Mouse (Mus musculus) lung, embryonic 15.5 days (tissue): ENCODE results near the gene Sv2b. TPM values are rescaled to one million over a fixed set of nuclear protein-coding genes. Genes with fewer than 3 reads are reported as not detected.
"Not testable (repeated sequence)": the region's sequence is repeated elsewhere in the genome, so short reads cannot be mapped to it uniquely, and the experiment has no call there.

ENCODE experiments used
- ATAC-seq: fragments of 200-750 bp; cut with Nextera tagmentation; 2 replicates; pipeline ENCODE4 v1.8.0; 2017; ENCODE audit warnings: moderate number of reproducible peaks, borderline replicate concordance; ENCODE audit not compliant: low FRiP score, low TSS enrichment; ENCODE audit errors: extremely low read depth
- H3K27ac ChIP-seq: fragments of 300-500 bp; sonication (generic); 2 replicates; pipeline ENCODE4 v1.5.1; 2015; ENCODE audit warnings: moderate library complexity, mild to moderate bottlenecking, inconsistent platforms
- H3K27me3 ChIP-seq: fragments of 300-500 bp; sonication (generic); 2 replicates; pipeline ENCODE4 v1.6.1; 2015; ENCODE audit warnings: inconsistent platforms
- H3K36me3 ChIP-seq: fragments of 300-500 bp; sonication (generic); 2 replicates; pipeline ENCODE4 v1.6.1; 2015; ENCODE audit warnings: inconsistent platforms
- H3K4me1 ChIP-seq: fragments of 300-500 bp; sonication (generic); 2 replicates; pipeline ENCODE4 v1.6.1; 2015; ENCODE audit warnings: inconsistent platforms
- H3K4me2 ChIP-seq: fragments of 300-500 bp; sonication (generic); 2 replicates; pipeline ENCODE4 v1.6.1; 2015; ENCODE audit warnings: inconsistent platforms, mild to moderate bottlenecking, moderate library complexity
- H3K4me3 ChIP-seq: fragments of 300-500 bp; sonication (generic); 2 replicates; pipeline ENCODE4 v1.5.1; 2015; ENCODE audit warnings: mild to moderate bottlenecking, inconsistent platforms
- H3K9ac ChIP-seq: fragments of 300-500 bp; sonication (generic); 2 replicates; pipeline ENCODE4 v1.6.1; 2015; ENCODE audit warnings: inconsistent platforms
- H3K9me3 ChIP-seq: fragments of 300-500 bp; sonication (generic); 2 replicates; pipeline ENCODE4 v1.6.1; 2016; ENCODE audit warnings: inconsistent platforms
- WGBS: fragments of 180-500 bp; shearing (Covaris S2); methylation state at CpG from one replicate; pipeline ENCODE4 v1.1.7; 2015; 5-methylcytosine and 5-hydroxymethylcytosine counted together
- polyA plus RNA-seq: library from polyadenylated mRNA; unstranded; fragments of >200 nt; fragmentation: Nextera tagmentation; extraction: Ambion mirVana; gene quantifications from 2 replicates; pipeline ENCODE4 v1.2.1, GENCODE M21; 2015

The Sv2b gene
- 0.55 and 0.75 TPM in 2 replicates for polyA plus RNA-seq

- Histone ChIP-seq H3K4me1 (peaks cover 9% of the 10 kb centered on the region), H3K4me2 (peak within 1 kb of the TSS; percentile 84), H3K27me3 (peaks cover 36% of the 10 kb centered on the region), H3K9ac (no peak within 1 kb of the TSS), H3K4me3 (peak within 1 kb of the TSS; percentile 42), H3K27ac (no peak within 1 kb of the TSS), H3K9me3 (no peaks in the 10 kb centered on the region), H3K36me3 (no peaks in the 10 kb centered on the region)
- 1% methylated on average over 46 of the region's 46 CpGs for WGBS
- peak; percentile 52; the same call in 1 of the 2 replicates for ATAC-seq
These were observed at the start of gene Sv2b for GRCm38 (mm10) chr7:75308457-75309312. TSS of gene Sv2b (minus strand) at chr7:75309262.

DNA sequence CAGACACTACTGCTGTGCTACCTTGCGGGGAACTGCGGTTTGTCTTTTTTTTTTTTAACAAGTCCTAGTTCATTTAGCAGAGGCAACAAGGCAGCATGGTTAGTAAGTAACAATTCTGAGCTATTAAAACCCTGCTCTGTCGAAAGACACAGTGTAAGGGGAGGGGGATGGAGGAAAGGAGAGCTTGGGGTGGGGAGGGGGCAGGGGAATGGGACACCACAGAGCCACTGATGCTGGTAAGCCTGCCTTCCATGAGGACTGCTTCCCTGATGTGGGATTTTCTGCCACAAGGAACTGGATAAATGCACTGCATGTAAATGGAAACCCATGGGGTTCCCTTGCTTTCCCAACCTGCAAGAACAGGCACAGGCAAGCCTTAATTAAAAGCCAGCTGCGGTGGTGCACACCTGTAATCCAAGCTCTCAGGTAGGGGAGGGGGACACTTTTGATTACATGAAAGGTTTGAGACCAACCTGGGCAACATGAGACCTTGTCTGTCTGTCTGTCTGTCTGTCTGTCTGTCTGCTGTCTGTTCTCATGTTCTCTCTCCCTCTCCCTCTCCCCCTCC lies 49.3 kb upstream of the Sv2b start:
- no peak overlapping the region for H3K27ac ChIP-seq
- no peaks in the 10 kb centered on the region for H3K9me3 ChIP-seq
- H3K4me1 ChIP-seq = no peaks in the 10 kb centered on the region
- 44% methylated on average over 4 of the region's 4 CpGs for WGBS
- ATAC-seq = no peak
- H3K9ac ChIP-seq = no peak overlapping the region
- H3K36me3 ChIP-seq = no peaks in the 10 kb centered on the region
- no peak overlapping the region for H3K4me3 ChIP-seq
- H3K4me2 ChIP-seq = no peak overlapping the region
- H3K27me3 ChIP-seq = no peaks in the 10 kb centered on the region

DNA sequence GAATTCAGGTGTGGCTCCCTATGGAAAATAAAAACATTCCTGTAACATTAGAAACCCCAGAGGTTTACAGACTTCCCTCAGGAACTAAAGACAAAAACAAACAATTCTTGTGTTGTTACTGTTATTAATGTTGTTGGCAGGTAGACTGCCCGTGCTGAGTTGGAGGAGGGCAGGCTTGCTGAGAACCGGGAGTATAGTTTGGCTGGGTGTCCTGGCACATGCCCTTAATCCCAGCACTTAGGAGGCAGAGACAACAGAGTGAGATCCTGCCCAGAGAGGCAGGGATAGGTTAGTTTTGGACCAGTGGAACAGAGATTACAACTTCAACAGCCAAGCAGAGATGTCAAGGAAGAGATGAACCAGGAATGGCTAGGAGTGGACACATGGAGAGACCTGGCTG lies 46.5 kb upstream of the Sv2b start:
- H3K4me2 ChIP-seq = no peak overlapping the region
- H3K27me3 ChIP-seq = no peaks in the 10 kb centered on the region
- H3K27ac ChIP-seq = no peak overlapping the region
- H3K4me1 ChIP-seq = no peaks in the 10 kb centered on the region
- H3K9ac ChIP-seq = no peak overlapping the region
- ATAC-seq = no peak
- H3K36me3 ChIP-seq = no peaks in the 10 kb centered on the region
- no peaks in the 10 kb centered on the region for H3K9me3 ChIP-seq
- no peak overlapping the region for H3K4me3 ChIP-seq
- WGBS = 47% methylated on average over 2 of the region's 2 CpGs

GRCm38 (mm10) chr7:75352777-75353374 lies 43.8 kb upstream of the Sv2b start:
- Histone ChIP-seq H3K9me3 (no peaks in the 10 kb centered on the region), H3K27ac (peak overlapping the region; percentile 77), H3K4me3 (no peak overlapping the region), H3K4me1 (no peaks in the 10 kb centered on the region), H3K9ac (no peak overlapping the region), H3K36me3 (no peaks in the 10 kb centered on the region), H3K27me3 (no peaks in the 10 kb centered on the region), H3K4me2 (no peak overlapping the region)
- 11% methylated on average over 1 of the region's 1 CpGs for WGBS
- no peak for ATAC-seq

DNA sequence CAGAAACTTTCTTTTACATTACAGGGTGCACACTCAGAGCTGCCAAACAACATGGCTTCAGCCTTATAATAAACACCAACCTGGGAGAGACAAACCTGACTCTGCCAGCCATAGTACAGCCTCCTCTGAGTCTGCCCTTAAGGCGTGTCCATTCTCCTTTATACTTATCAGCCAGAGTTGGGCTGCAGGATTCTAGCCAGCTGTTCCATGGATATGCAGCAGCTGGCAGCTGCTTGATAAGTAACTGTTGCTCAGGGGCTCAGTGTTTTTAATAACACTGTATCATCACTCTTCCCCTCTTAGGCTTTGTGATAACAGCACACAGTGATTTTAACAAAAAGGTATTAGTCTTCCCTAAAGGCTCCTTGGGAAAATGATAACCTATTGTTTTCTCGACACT lies 41.1 kb upstream of the Sv2b start:
- no peaks in the 10 kb centered on the region for H3K36me3 ChIP-seq
- no peaks in the 10 kb centered on the region for H3K27me3 ChIP-seq
- no peaks in the 10 kb centered on the region for H3K9me3 ChIP-seq
- no peak overlapping the region for H3K27ac ChIP-seq
- H3K4me1 ChIP-seq = no peaks in the 10 kb centered on the region
- WGBS = 49% methylated on average over 2 of the region's 2 CpGs
- no peak overlapping the region for H3K4me3 ChIP-seq
- no peak overlapping the region for H3K9ac ChIP-seq
- no peak for ATAC-seq
- no peak overlapping the region for H3K4me2 ChIP-seq

DNA sequence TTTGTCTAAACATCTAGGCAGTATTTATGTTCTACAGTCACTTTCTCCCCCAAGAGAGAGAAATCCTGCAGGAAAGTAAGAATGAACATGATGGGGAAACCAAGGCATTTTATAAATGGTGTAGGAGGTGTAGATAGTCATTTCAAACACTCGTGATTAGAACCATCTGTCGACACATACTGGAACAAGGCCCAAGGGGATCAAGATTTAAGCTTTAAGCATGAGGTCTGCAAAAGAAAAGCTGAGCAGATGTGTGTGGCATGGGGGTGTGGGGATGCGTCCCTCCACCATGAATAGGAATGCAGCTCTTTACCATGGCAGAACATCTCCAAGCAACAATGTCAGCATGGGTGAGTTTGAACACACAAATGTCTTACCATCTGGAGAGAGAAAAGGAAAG lies 23.2 kb upstream of the Sv2b start:
- H3K27ac ChIP-seq = no peak overlapping the region
- no peak overlapping the region for H3K4me3 ChIP-seq
- no peaks in the 10 kb centered on the region for H3K9me3 ChIP-seq
- no peak overlapping the region for H3K9ac ChIP-seq
- no peaks in the 10 kb centered on the region for H3K4me1 ChIP-seq
- WGBS = 39% methylated on average over 3 of the region's 3 CpGs
- H3K4me2 ChIP-seq = no peak overlapping the region
- no peak for ATAC-seq
- H3K27me3 ChIP-seq = no peaks in the 10 kb centered on the region
- H3K36me3 ChIP-seq = no peaks in the 10 kb centered on the region

GRCm38 (mm10) chr7:75329740-75330142 lies 20.7 kb upstream of the Sv2b start:
- Histone ChIP-seq H3K9me3 (no peaks in the 10 kb centered on the region), H3K27me3 (no peaks in the 10 kb centered on the region), H3K4me3 (no peak overlapping the region), H3K4me1 (no peaks in the 10 kb centered on the region), H3K27ac (no peak overlapping the region), H3K36me3 (no peaks in the 10 kb centered on the region), H3K9ac (no peak overlapping the region), H3K4me2 (no peak overlapping the region)
- 59% methylated on average over 3 of the region's 3 CpGs for WGBS
- no peak for ATAC-seq

DNA sequence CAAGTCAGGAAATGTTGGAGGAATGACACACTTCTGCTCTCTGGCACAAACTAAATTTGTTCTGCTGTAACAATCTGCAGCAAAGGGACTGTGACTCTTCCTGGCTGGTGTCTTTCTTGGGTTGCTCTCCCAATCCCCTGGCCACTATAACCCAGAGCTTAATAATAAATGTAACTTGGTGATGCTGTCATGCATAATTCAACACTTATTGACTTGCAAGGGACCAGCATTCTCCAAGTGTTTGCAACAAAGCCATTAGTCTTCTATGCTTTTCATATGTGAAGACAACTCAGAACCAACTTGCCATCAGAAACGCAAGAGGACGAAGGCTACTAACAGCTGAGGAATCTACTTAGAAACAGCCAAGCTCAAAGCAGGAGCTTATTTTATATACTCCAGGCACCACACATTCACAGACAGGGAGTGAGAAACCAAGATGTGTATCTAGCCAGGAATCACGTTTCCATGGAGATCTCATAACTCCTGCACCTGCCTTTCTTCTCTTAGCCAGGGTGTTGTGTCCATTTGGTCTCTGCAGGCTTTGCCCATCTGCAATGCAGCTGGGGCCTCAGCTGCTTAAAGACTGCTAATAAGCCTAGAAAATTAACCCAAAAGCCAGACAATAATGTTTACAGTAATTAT lies 19.8 kb upstream of the Sv2b start:
- H3K27ac ChIP-seq = no peak overlapping the region

DNA sequence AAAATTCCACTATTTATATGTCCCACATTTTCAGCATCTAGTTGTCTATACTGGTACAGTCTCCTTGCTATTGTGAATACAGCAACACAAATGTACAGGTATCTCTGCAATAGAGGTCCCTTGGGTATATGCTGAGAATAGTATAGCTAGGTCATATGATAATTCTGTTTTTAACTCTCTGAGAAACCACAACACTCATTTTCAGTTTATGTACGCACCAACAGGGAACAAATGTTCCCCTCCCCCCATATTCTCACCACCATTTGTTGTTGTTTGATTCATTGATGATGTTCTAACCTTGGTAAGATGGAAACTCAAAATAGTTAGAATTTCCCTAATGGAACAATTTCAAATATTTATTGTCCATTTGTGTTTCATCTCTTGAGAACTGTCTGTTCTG lies 16.2 kb upstream of the Sv2b start:
- Histone ChIP-seq H3K4me2 (no peak overlapping the region), H3K9me3 (no peaks in the 10 kb centered on the region), H3K36me3 (no peaks in the 10 kb centered on the region), H3K9ac (no peak overlapping the region), H3K27me3 (no peaks in the 10 kb centered on the region), H3K27ac (no peak overlapping the region), H3K4me1 (no peaks in the 10 kb centered on the region), H3K4me3 (no peak overlapping the region)
- WGBS = 74% methylated on average over 1 of the region's 1 CpGs
- no peak for ATAC-seq

More for the DNA sequence above, 19.8 kb upstream of the Sv2b start:
- H3K9me3 ChIP-seq = no peaks in the 10 kb centered on the region
- H3K4me2 ChIP-seq = no peak overlapping the region
- ATAC-seq = no peak
- H3K27me3 ChIP-seq = no peaks in the 10 kb centered on the region
- H3K4me1 ChIP-seq = no peaks in the 10 kb centered on the region
- 64% methylated on average over 3 of the region's 3 CpGs for WGBS
- no peaks in the 10 kb centered on the region for H3K36me3 ChIP-seq
- no peak overlapping the region for H3K4me3 ChIP-seq
- H3K9ac ChIP-seq = no peak overlapping the region

- not testable (repeated sequence) for H3K4me2 ChIP-seq, H3K4me1 ChIP-seq, H3K27ac ChIP-seq, H3K36me3 ChIP-seq, ATAC-seq, H3K9ac ChIP-seq, H3K27me3 ChIP-seq, H3K9me3 ChIP-seq, H3K4me3 ChIP-seq
- 75% methylated on average over 3 of the region's 3 CpGs for WGBS
These were observed 13.7 kb upstream of the Sv2b start for GRCm38 (mm10) chr7:75322742-75323141.

GRCm38 (mm10) chr7:75320009-75320408 lies 10.9 kb upstream of the Sv2b start:
- H3K4me2 ChIP-seq = no peak overlapping the region
- no peaks in the 10 kb centered on the region for H3K9me3 ChIP-seq
- no peak for ATAC-seq
- no peaks in the 10 kb centered on the region for H3K4me1 ChIP-seq
- no peaks in the 10 kb centered on the region for H3K36me3 ChIP-seq
- no peak overlapping the region for H3K9ac ChIP-seq
- H3K27me3 ChIP-seq = no peaks in the 10 kb centered on the region
- no peak overlapping the region for H3K27ac ChIP-seq
- H3K4me3 ChIP-seq = no peak overlapping the region

DNA sequence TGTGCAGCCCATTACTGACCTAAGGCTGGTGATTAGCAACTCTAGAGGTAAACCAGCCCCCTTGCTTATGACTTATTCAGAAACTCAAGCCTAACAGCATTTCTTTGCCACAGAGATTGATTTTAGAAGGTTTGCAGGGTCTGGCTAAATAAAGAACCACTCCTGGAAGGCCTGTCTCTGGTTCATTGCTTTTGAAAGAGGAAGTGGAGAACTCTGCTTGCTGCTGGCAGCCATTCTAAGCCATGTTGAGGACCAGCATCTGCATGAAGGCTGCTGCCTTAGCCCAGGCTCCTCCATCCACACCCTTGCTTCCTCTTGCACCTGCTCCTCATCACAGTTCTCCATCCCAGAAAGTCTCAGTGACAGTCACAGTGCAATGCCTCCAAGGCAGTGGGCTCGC lies 9.3 kb upstream of the Sv2b start:
- H3K27ac ChIP-seq = no peak overlapping the region
- no peak overlapping the region for H3K4me2 ChIP-seq
- ATAC-seq = no peak
- no peaks in the 10 kb centered on the region for H3K27me3 ChIP-seq
- H3K9ac ChIP-seq = no peak overlapping the region
- H3K9me3 ChIP-seq = no peaks in the 10 kb centered on the region
- H3K36me3 ChIP-seq = no peaks in the 10 kb centered on the region
- H3K4me1 ChIP-seq = no peaks in the 10 kb centered on the region
- 90% methylated on average over 1 of the region's 1 CpGs for WGBS
- no peak overlapping the region for H3K4me3 ChIP-seq
